Mouse (Mus musculus) testis, adult 2 months (tissue): ENCODE results near the gene Msi1.

Experiments
- CTCF ChIP-seq: fragments of 200-500 bp; IDR thresholded peaks from 2 replicates; pipeline ENCODE4 v1.5.1; 2012; ENCODE audit warnings: low read depth, mild to moderate bottlenecking, inconsistent platforms, low read length, moderate library complexity; ENCODE audit not compliant: control insufficient read depth, insufficient read depth, insufficient replicate concordance
- POLR2A ChIP-seq: fragments of 200-500 bp; IDR thresholded peaks from 2 replicates; pipeline ENCODE4 v1.6.1; 2012; ENCODE audit warnings: low read depth, mild to moderate bottlenecking, inconsistent platforms, low read length, moderate library complexity; ENCODE audit not compliant: control insufficient read depth

- TF ChIP-seq CTCF (no peak), POLR2A (no peak)
Observed at GRCm38 (mm10) chr5:115455838-115456237, 26.4 kb downstream of the Msi1 start.
